Mouse (Mus musculus) ES-E14 (cell line): ENCODE measurements around the gene Ncor1.
A peak's percentile ranks its signal among the peaks of the same experiment; 100 is the strongest.

Experiments
- CHD2 ChIP-seq: IDR thresholded peaks from 2 replicates; pipeline ENCODE4 v1.6.1; 2014; ENCODE audit warnings: mild to moderate bottlenecking, low read depth, low read length, inconsistent platforms
- HCFC1 ChIP-seq: IDR thresholded peaks from 2 replicates; pipeline ENCODE4 v1.6.1; 2012; ENCODE audit warnings: low read length, inconsistent platforms, borderline replicate concordance; ENCODE audit not compliant: insufficient read depth
- ZC3H11A ChIP-seq: IDR thresholded peaks from 2 replicates; pipeline ENCODE4 v1.6.1; 2012; ENCODE audit warnings: low read depth, mild to moderate bottlenecking, inconsistent platforms, low read length, borderline replicate concordance
- ZNF384 ChIP-seq: IDR thresholded peaks from 2 replicates; pipeline ENCODE4 v1.6.1; 2012; ENCODE audit warnings: low read depth, low read length, inconsistent platforms

DNA sequence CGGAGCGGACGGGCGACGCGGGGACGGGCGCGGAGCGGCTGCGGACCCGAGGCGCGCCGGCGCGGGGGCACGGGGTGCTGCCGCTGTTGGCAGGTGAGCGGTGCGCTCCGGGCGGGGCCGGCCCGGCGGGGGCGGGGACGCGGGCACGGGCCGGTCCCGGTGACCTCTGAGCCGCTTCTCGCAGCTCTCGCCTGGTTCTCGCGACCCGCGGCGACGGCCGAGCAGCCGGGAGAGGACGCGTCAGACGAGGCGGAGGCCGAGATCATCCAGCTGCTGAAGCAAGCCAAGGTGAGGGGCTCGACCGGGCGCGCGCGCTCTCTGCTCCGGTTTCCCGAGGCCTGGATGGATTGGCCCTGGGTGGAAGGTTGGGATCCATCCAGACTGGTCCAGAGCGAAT is 176.7 kb downstream of the Ncor1 start:
- TF ChIP-seq CHD2 (peak; percentile 35; the same call in 1 of the 2 replicates), ZC3H11A (no peak), HCFC1 (no peak), ZNF384 (no peak)
